Mouse (Mus musculus) cerebellum, adult 2 months (tissue): ENCODE measurements at regions not wholly inside any gene's neighbourhood (a gene's known extent, or its start where the extent isn't known, plus 50 kb on each side); places are given as distances from the start of the nearest gene placed in this dataset.

Experiments
- CTCF ChIP-seq: fragments of 200-500 bp; IDR thresholded peaks from 2 replicates; pipeline ENCODE4 v1.5.1; 2011; ENCODE audit warnings: low read depth, mild to moderate bottlenecking, control low read depth, low read length, moderate library complexity, borderline replicate concordance; ENCODE audit not compliant: insufficient read depth
- POLR2A ChIP-seq: fragments of 200-500 bp; IDR thresholded peaks from 2 replicates; pipeline ENCODE4 v1.6.1; 2011; ENCODE audit warnings: low read length, control low read depth, borderline replicate concordance; ENCODE audit not compliant: insufficient read depth

DNA sequence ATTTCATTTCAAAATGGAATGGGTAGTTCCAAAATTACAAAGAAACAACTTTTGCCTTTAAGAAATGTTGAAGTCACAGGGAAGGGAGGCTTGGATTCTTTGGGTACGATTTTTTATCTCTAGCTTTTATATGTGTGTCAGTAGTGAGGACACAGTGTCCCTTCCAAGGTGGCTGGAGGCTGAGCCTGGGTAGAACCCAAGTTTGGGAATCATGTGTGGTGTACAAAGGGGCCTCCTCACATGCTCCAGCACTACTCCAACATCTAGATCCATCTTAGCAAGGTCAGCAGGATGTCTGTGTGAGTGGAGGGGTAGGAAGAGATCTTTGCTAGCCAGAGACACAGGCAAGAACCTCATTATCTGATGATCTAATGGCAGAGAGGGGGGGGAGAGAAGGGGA, 134.5 kb upstream of the Tas2r119 start:
- TF ChIP-seq CTCF (no peak), POLR2A (no peak)
